Mouse (Mus musculus): ENCODE results near the gene Clstn3.
A peak's percentile ranks its signal among the peaks of the same experiment; 100 is the strongest.
"Not testable (repeated sequence)": the region's sequence is repeated elsewhere in the genome, so short reads cannot be mapped to it uniquely, and the experiment has no call there.

Gene Clstn3

DNA sequence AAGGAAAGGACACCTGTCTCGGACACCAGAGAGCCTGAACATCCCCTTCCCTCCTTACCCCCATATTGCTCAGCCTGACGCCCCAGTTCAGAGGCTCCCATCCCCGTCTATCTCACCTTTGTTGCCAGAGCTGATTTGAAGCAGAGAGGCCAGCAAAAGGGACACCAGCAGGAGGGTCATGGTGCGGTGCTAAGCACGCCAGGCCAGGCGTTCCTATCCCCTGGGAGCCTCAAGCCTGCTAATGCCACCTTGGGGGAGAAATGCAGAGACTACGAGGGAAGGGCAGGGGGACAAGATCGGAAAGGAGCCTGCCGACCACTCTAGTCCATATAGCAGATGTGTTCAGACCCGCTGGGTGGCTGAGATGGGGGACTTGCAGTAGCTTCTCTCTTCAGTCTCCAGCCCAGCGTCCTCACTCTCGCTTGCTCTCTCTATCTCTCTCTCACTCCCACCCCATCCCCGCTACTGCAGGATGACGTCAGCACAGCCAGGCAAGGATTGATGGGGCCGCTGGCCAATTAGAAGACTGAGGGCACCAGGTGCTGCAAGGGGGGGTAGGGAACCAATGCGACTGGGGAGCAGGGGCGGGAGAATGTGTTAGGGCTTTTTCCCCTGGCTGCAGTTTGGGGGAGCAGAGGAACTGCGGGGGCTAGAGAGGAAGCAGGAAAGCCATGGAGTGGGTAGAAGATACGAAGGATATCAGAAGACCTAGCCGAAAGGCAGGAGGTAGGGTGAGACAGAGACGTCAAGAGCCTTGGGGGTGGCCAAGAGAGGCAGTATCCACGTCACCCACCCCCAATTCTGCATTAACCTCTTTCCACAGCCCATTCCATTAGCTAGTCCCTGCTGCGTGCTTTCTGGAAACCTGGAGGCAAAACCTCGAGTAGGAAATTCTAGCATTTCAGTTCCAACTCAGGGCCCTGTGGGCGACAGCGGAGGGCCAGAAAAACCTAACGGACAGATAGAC lies at the start of gene Clstn3:
Clstn3 (minus strand) TSS at position 490 of the 967 bp plus-strand sequence.
- DNase-seq (ENCODE audit: low spot score in 2 of 2) = peak; percentile 87 to 88

DNA sequence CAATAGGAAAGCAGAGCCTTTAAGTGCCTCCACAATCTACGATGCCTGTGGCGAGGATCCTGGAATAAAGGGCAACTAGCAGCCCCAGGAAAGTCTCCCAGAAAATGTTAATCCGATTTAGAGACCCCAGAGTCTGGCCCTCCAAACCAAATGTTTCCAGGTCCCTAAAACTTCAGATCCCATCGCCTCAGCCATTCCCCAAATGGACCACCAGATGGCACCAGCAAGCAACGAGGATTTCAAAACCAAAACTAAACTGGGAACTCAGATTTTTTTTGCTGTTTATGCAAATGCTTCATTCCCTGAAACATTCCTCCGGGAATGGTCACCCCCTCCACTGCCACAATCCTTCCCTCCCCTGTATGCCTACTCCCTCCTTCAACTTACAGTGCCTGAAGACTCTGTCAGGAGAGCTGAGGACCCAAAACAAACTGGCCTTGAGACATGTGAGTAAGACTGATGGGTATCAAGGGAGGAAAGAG lies 47.8 kb upstream of the Clstn3 start, which contains the start of gene C1ra:
C1ra (plus strand) TSS at position 51 of the 482 bp plus-strand sequence.
- DNase-seq (ENCODE audit: low spot score in 2 of 2) = peak in 1 of 2 experiments; percentile 21

DNA sequence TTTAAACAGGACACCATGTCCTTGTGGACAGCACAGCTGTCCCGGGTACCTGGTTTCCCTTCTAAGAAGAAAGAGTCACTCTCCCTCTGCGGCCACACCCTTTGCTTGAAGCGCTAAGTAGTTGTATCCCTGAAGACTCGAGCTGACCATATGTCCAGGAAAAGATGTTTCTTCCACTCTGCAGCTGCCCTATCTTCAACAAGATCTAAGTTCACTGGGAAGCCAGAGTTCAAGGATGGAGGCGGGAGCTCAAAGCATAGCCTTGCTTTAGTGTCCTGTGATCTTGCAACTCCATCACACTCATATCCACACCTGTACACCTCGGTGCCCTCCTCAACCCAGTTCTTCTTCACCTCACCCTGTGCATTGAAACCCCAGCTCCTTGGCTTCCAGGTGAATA lies 47.3 kb upstream of the Clstn3 start:
- no peak for DNase-seq (ENCODE audit: low spot score in 2 of 2)

DNA sequence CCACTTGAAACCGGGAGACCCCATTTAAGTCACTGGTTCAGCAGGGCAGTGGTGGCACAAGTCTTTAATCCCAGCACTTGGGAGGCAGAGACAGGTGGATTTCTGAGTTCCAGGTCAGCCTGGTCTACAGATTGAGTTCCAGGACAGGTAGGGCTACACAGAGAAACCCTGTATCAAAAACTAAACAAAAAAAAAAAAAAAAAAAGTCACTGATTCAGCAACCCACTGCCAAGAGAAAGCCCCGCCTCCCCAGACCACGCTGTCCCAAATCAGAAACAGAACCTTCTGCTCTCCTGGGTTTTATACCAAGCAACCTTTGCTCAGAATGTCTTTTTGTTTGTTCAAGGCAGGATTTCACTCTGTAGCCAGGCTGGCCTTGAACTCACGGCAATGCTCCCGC lies 44.6 kb upstream of the Clstn3 start:
- DNase-seq (ENCODE audit: low spot score in 2 of 2) = not testable (repeated sequence)

DNA sequence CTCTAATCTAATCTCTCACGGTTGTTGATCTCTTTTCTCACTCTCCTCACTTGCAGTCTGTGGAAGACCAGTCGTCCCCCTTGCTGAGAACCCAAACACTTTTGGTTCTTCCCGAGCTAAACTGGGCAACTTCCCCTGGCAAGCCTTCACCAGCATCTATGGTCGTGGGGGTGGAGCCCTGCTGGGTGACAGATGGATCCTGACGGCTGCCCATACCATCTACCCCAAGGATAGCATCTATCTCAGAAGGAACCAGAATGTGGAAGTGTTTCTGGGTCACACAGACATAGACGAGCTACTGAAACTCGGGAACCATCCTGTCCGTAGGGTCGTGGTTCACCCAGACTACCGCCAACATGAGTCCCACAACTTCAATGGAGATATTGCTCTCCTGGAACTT lies 43.7 kb upstream of the Clstn3 start:
- DNase-seq (ENCODE audit: low spot score in 2 of 2) = no peak

DNA sequence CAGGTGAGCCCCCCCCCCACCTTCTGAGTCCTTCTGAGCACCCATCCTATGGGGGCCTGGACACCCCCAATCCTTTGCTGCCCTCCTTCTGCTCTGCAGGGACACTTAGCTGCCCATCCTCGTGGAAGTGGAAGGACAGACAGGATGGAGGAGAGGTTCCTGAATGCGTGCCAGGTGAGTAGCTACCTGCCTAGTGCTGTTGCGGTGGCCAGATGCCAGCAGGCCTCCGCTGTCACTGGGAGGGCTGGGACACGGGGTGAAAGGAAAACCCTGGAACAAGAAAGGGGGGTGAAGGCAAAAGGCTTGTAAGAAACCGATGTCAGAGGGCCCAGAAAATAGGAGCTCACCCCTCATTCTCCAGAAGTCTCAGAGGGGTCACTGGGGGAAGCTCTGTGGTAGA lies 42.4 kb upstream of the Clstn3 start:
- no peak for DNase-seq (ENCODE audit: low spot score in 2 of 2)

DNA sequence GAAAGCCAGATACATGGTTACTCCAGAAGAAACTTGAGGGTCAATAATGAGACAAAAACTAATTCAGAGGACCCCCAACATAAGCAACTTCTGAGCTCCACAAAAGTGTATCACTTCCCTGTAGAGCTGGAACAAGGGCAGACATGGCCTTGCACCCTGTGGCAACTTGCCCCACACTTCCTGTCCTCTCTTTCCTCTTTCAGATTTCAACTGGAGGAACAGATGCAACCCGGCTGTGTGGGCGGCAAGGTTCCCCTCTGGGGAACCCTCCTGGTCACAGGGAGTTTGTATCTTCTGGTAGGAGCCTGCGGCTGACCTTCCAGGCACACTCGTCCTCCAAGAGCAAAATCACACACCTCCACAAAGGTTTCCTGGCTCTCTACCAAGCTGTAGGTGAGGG lies 40.4 kb upstream of the Clstn3 start:
- DNase-seq (ENCODE audit: low spot score in 2 of 2) = no peak

DNA sequence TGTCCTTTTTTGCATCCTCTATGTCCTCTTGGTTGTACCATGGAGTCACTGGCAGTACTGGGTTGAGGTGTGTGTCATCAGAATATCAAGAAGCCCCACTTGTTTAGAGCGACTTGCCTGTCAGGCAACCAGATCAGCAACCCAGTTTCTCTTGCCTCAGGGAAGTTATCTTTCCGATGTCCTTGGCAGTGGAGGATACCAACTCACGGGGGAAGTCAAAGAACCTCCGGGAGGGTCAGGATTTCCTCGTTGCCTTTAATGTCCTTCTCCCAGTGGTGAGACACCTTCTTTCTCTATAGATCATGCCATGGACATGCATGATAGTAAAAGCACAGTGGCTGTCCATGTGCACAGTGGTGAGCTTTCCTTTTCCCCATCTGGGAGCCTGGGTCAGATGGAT lies 37.4 kb upstream of the Clstn3 start:
- DNase-seq (ENCODE audit: low spot score in 2 of 2) = no peak

DNA sequence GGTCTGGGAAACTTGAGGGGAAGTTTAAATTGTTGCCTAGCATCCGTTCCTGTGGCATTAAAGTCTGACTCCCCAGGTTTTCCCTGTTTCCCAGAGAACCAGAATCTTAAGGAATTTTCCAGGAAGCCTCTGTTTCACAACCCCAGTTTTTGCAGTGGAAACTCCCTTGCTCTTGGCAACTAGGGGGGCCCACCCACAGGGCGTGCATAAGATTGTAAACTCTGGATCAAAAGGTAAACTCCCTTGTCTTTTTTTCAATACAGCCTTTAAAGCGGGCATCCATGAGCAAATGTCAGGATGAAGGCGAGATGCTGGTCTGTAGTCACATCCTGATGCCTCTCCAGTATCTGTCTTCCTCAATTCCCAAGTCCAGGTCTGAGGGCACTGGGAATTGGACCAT lies 36.9 kb upstream of the Clstn3 start:
- DNase-seq (ENCODE audit: low spot score in 2 of 2) = no peak

DNA sequence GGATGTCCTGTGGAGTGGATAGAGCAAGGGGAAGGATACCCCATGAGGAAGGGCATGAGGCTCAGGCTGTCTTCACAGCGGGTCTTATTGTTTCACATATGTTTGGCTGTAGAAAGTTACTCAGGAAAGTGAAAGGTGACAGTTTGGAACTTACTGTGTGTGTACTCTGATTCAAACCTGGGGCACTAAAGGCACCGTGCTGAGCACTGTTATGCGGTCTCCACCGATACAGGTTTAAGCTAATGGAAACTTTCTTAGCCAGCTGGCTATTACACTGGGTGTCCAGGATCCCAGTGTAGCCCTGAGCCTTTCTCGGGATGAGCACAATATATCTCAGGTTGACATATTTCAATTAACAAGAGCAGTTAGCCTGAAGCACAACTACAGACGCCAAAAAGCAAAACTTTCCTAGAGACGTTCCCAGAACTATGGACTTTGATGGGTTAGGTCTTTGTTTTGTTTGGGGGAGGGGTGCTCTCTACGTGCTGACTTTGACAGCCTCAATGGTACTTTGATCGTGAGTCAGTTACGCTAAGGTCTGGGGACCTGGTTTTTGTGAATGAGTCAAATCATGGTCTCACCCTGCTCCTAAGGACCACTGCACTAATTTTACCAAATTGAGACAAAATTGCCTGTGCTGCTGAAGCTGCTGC lies 35.4 kb upstream of the Clstn3 start:
- DNase-seq (ENCODE audit: low spot score in 2 of 2) = no peak

DNA sequence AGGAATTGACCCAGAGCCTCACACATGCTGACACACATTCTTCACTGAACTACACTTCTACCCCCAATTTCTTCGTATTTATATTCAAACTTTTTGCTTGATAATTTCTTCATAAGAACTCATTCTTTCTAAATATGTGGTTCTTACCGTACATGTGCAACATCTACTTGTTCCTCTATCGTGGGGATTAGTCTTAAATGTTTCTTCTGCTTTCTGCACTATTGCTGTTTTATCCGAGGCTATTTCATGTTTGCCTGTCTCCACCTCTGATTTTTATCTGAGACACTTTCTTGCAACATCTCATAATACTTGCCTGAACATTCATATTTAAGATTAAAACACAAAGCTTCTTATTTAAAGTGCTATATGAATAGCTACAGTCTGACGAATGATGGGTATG lies 31.5 kb upstream of the Clstn3 start:
- DNase-seq (ENCODE audit: low spot score in 2 of 2) = no peak

DNA sequence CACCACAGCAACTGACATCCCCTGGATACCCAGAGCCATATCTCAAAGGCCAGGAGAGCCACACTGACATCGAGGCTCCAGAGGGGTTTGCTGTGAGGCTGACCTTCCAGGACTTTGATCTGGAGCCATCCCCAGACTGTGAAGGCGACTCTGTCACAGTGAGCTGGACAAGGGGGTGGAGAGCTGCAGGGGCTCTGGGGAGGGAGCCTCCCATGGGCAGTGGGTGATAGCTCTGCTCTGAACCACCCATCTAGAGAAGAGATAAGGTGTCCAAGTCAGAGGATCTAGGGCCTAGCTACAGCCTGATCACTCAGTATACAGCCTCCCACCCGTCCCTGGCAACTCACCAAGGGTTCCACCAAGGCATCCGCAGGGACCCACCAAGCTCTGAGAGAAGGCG lies 29.3 kb upstream of the Clstn3 start:
- DNase-seq (ENCODE audit: low spot score in 2 of 2) = no peak

DNA sequence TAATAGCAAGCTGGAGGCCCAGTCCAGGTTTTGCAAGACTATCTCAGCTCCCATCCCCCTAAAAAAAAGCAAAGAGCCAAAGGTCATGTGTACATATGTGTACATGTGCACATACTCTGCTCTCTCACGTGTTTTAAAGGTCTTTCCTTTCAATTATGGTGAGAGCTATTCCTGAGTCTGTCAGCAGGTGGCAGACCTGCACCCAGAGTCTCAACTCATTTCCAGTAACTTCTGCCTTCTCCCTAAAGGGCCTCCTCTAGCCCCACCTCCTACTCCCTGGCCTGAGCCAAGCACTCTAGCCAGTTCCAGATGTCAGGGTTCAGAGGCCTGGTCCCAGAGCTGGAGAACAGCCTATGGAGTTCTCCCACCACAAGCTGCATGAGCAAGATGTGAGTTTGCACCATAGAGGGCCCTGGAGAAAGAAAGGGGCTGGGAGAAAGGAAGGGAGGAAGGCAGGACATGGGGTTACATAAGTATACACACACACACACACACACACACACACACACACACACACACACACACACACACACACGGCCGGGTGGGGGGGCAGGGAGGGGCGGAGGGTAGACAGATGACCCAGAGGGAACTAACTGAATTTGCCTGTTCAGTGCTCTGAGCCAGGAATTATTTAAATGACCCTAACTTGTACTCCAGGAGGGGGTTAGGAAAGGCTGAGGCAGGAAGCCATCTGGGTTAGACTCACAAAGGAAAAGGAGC lies 28.4 kb upstream of the Clstn3 start, which contains the start of gene C1rl:
C1rl (plus strand) TSS at position 272 of the 720 bp plus-strand sequence.
- DNase-seq (ENCODE audit: low spot score in 2 of 2) = peak in 1 of 2 experiments; percentile 49

DNA sequence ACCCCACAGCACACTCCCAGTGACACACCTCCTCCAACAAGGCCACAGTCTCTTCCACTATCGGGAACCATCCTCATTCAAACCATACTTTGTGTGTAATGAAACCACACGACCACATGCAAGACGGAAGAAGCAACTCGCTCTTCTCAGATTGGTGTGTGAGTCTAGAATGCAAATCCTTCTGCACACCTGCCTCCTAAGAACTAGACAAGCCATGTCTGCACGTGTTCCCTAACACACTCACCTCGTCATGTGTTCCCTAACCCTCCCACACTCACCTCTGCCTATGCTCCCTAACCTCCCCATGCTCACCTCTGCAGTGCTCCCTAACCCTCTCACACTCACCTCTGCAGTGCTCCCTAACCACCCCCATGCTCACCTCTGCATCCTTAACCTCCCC lies 26.8 kb upstream of the Clstn3 start:
- DNase-seq (ENCODE audit: low spot score in 2 of 2) = no peak

DNA sequence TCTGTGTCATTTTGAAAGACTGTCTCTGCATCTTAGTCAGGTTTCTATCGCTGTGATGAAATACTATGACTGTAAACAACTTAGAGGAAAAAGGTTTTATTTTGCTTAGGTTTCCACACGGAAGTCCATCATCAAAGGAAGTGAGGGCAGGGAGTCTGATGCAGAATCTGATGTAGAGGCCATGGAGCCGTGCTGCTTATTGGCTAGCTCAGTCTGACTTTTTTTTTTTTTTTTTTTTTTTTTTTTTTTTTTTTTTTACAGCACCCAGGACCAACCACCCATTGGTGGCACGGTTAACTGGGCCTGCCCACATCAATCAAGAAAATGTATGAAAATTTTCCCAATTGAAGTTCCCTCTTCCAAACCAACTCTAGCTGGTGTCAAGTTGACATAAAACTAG lies 24.4 kb upstream of the Clstn3 start:
- no peak for DNase-seq (ENCODE audit: low spot score in 2 of 2)

DNA sequence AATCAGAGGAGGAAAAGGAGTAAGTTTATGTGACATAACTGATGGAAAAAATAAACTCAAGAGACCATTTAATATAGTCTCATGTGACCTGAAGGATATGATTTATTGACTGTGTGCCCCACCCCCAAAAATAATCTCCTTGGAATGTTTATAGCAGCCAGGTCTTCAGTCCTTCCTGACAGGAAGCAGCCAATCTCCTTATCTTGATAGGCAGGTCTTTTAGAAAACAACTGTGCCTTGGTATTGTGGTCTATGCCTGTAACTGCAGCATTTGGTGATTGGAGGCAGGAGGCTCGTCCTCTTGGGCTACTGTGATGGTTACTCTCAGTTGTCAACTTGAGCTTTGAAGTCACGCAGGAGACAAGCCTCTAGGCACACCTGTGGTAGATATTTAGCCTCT lies 22.9 kb upstream of the Clstn3 start:
- DNase-seq (ENCODE audit: low spot score in 2 of 2) = no peak

DNA sequence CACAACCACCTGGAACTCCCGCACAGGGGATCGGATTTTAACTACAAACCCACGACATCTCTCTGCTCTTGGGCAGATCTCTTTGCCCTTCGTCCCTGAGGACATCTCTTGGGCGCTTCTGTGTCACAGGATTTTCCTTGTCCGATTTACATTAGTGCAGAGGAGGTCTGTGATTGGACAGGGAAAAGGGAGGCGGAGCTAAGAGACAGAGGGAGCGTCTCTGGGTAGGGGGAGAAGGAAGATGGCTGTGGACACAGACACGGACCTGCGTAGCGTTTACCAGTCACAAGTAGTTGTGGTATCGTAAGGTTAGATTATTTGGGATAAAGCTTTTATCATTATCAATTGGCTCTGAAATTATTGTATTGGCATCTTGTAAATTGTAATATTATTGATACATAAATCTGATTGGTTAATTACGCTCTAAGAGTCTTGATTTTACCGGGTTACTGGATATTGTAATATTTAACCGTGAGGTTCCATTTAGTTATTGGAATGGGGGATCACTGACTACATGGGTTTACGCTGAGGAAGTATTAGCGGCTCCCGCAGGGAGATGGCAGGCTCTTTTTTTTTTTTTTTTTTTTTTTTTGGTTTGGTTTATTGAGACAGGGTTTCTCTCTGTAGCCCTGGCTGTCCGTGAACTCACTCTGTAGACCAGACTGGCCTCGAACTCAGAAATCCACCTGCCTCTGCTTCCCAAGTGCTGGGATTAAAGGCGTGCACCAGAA lies 21.0 kb upstream of the Clstn3 start:
- DNase-seq (ENCODE audit: low spot score in 2 of 2) = no peak

DNA sequence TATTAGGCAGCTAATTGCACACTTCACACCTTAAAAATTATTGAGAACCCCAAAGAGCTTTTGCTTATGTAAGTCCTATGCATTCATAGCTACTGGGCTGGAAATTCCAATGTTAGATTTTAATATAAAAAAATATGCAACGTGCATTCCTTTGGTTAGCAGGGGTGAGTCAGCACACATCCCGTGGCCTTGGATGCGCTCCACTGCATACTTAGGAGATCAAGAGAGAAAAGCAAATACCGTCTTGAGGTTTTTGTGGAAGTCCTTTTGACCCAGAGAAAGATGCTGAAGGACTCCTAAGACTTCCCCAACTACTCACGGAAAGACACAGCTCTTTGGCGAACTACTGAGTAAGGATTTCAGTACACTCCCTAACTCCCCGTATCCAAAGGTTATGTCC lies 20.3 kb upstream of the Clstn3 start:
- no peak for DNase-seq (ENCODE audit: low spot score in 2 of 2)

DNA sequence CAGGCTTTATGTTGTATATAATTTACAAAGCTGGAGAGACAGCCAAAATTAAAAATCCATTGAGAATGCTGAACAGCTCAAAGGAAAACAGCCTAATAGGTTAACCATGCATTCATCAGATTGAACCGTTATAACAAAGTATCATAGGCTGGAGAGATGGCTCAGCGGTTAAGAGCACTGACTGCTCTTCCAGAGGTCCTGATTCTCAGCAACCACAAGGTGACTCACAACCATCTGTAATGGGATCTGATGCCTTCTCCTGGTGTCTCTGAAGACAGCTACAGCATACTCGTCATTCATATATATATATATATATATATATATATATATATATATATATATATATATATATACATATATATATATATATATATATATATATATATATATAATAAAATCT lies 19.2 kb upstream of the Clstn3 start:
- DNase-seq (ENCODE audit: low spot score in 2 of 2) = not testable (repeated sequence)

DNA sequence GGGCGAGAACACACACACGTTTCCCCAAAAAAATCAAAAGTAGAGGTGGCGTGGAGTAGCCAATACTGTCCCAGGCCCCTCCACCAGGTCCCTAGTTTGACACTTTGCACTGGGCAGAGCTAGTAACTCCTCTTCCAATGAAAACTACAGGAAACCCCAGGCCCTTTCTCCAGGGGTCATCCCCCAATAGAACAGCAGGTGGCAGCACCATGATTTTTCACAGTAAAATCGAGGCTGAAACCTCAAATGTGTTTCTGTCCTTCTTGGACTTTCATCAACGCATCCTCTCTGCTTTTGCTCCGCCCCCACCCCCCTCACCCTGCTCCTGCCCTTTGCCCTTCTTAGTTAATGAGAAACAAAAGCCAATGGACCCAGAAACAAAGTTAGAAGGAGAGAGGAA lies 17.0 kb upstream of the Clstn3 start:
- DNase-seq (ENCODE audit: low spot score in 2 of 2) = peak; percentile 20 to 45

DNA sequence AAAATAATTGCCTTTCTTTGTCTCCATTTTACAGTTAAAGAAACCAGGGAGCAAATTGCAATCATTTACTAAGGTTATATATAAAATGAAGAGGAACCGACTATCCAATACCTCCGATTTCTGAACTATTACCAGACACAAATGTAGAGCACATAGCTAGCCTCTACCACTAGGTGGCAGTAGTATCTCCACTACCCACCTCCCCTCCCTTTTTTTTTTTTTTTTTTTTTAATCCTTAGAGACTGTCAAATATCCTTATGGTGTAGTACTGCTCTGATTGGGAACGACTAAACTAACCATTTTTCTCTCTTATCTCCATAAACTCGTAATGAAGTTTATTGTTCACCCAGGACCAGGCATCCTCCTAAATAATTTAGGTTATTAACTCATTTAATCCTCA lies 15.7 kb upstream of the Clstn3 start:
- peak in 1 of 2 experiments; percentile 58 for DNase-seq (ENCODE audit: low spot score in 2 of 2)

Data from thymus, postnatal 10 days (tissue).